Mouse (Mus musculus) embryonic facial prominence, embryonic 15.5 days (tissue): Measurements from ENCODE around the gene Tnfaip2. TPM values are rescaled to one million over a fixed set of nuclear protein-coding genes. Genes with fewer than 3 reads are reported as not detected.

Experiments used
- ATAC-seq: fragments of 200-750 bp; cut with Nextera tagmentation; 2 replicates; pipeline ENCODE4 v1.8.0; 2017; ENCODE audit warnings: low read depth, moderate TSS enrichment; ENCODE audit not compliant: insufficient number of reproducible peaks, low FRiP score, low TSS enrichment
- H3K27ac ChIP-seq: fragments of 300-500 bp; sonication (generic); replicated peaks from 2 replicates; pipeline ENCODE4 v1.5.1; 2015; ENCODE audit warnings: mild to moderate bottlenecking, inconsistent platforms
- H3K27me3 ChIP-seq: fragments of 300-500 bp; sonication (generic); 2 replicates; pipeline ENCODE4 v1.6.1; 2015; ENCODE audit warnings: inconsistent platforms
- H3K36me3 ChIP-seq: fragments of 300-500 bp; sonication (generic); 2 replicates; pipeline ENCODE4 v1.6.1; 2015; ENCODE audit warnings: mild to moderate bottlenecking, inconsistent platforms
- H3K4me1 ChIP-seq: fragments of 300-500 bp; sonication (generic); 2 replicates; pipeline ENCODE4 v1.6.1; 2015; ENCODE audit warnings: inconsistent platforms
- H3K4me2 ChIP-seq: fragments of 300-500 bp; sonication (generic); replicated peaks from 2 replicates; pipeline ENCODE4 v1.6.1; 2015; ENCODE audit warnings: mild to moderate bottlenecking, inconsistent platforms
- H3K4me3 ChIP-seq: fragments of 300-500 bp; sonication (generic); replicated peaks from 2 replicates; pipeline ENCODE4 v1.5.1; 2015; ENCODE audit warnings: mild to moderate bottlenecking, inconsistent platforms
- H3K9ac ChIP-seq: fragments of 300-500 bp; sonication (generic); 2 replicates; pipeline ENCODE4 v1.6.1; 2015; ENCODE audit warnings: inconsistent platforms
- H3K9me3 ChIP-seq: fragments of 300-500 bp; sonication (generic); replicated peaks from 2 replicates; pipeline ENCODE4 v1.6.1; 2016; ENCODE audit warnings: inconsistent platforms
- WGBS: fragments of 180-500 bp; shearing (Covaris S2); methylation state at CpG from one replicate; pipeline ENCODE4 v1.1.7; 2015; 5-methylcytosine and 5-hydroxymethylcytosine counted together
- polyA plus RNA-seq: library from polyadenylated mRNA; unstranded; fragments of >200 nt; fragmentation: Nextera tagmentation; extraction: Ambion mirVana; gene quantifications from 2 replicates; pipeline ENCODE4 v1.2.1, GENCODE M21; 2015

Tnfaip2 gene
- polyA plus RNA-seq, 1 experiment from 2014 or later = 17.6 TPM

DNA sequence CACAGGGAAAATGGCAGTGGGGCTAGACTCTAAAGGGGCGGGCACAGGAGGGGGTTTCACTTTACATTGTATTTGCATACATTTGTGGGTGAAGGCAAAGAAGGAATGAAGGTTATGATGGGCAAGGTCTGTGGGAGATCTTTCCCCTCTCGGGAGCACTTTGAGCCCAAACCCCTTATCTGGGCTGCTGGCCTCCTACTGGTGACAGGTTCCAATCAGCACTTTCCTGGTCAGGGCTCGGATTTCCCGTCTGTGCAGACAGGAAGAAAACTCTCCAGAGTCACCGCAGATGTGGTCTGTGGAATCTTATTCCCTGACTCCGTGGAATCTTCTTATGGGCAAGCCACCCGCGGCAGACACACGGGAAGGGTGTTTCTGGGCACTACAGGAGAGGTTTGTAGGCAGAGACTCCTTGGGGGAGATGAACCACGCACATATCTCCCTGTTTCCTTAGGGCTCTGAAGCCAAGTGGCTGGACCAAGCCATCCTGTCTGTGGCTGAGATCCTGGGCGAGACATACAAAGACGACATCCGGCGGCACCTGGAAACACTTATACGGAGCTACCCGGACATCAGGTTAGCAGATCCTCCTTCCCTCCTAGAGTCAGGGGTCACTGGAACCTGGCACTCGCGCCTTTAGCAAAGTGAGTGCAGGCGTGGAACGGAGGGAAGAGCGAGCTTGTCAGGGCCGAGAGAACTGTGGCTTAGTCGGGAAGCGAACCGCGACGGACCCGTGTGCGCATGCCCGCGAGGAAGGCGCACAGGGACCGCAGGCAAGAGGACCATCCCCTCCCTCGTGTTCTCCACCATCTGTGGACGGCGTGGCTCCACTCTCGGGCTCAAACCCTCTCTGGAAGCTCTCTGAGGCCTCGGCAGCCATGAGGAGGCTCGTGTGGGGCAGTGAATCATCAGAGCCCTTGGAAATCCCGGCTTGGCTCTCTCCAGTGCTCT, 13.0 kb upstream of the Tnfaip2 start:
- peak overlapping the region; percentile 67 for H3K4me2 ChIP-seq
- WGBS = under 1% methylated on average over 40 of the region's 40 CpGs
- H3K36me3 ChIP-seq = no peaks in the 10 kb centered on the region
- H3K4me3 ChIP-seq = peak overlapping the region; percentile 39
- peak overlapping the region; percentile 78 for H3K27ac ChIP-seq
- H3K4me1 ChIP-seq = peaks cover 61% of the 10 kb centered on the region
- no peaks in the 10 kb centered on the region for H3K9me3 ChIP-seq
- peaks cover 60% of the 10 kb centered on the region for H3K27me3 ChIP-seq
- peak overlapping the region; percentile 31; the same call in 1 of the 2 replicates for H3K9ac ChIP-seq
- no peak for ATAC-seq

DNA sequence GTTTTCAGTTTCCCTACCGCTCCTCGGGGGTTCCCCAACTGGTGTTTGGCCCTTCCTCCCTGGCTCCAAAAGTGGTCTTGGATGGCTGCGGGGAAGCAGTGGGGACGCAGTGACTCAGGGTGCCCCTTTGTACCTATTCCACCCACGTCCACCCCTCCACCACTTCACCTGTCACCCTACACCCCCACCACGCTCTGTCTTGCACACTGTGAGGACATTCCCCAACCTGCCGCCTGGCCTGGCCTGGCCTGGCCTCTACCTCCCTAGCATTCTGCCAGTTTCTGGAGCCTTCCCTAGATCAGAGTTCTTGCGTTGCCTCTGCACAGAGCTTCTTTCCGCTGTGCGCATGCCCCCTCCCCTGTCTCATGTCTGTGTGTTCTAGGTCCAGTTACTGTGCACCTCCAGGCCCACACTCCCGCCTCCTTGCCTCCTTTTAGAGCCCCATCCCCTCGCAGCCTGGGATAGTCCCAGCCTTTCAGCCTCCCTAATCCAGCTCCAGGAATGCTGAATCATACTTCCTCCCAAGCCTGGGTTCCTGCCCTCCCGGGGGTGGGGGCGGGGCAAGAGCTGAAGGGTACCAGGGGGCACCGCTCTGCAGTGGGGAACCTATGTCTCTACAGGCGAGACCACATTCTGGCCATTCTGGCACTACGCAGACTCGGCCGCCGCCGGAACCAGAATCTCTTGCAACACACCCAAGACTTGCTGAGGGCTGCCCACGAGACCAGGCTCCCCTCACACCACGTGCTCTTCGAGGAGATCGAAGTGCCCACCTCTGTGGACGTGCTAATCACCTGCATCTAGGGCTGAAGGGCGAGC, 12.0 kb upstream of the Tnfaip2 start:
- Histone ChIP-seq H3K27me3 (peaks cover 50% of the 10 kb centered on the region), H3K9ac (no peak overlapping the region; the same call in 1 of the 2 replicates), H3K4me1 (peaks cover 68% of the 10 kb centered on the region)

GRCm38 (mm10) chr12:111430868-111431817, 11.1 kb upstream of the Tnfaip2 start:
- Histone ChIP-seq H3K9ac (no peak overlapping the region), H3K9me3 (no peaks in the 10 kb centered on the region), H3K4me1 (peaks cover 60% of the 10 kb centered on the region), H3K27me3 (peaks cover 41% of the 10 kb centered on the region), H3K36me3 (no peaks in the 10 kb centered on the region), H3K27ac (0 out of 2 replicates have a peak overlapping the region, but pooled peaks have one; percentile 4), H3K4me3 (no peak overlapping the region), H3K4me2 (peak overlapping the region; percentile 67; the same call in 1 of the 2 replicates)
- 32% methylated on average over 14 of the region's 14 CpGs for WGBS
- no peak for ATAC-seq

More for the DNA sequence above, 12.0 kb upstream of the Tnfaip2 start:
- peak overlapping the region; percentile 67 for H3K4me2 ChIP-seq
- WGBS = 16% methylated on average over 27 of the region's 27 CpGs
- no peak for ATAC-seq
- no peaks in the 10 kb centered on the region for H3K36me3 ChIP-seq
- H3K4me3 ChIP-seq = peak overlapping the region; percentile 39
- H3K27ac ChIP-seq = peak overlapping the region; percentile 35; the same call in 1 of the 2 replicates
- no peaks in the 10 kb centered on the region for H3K9me3 ChIP-seq

DNA sequence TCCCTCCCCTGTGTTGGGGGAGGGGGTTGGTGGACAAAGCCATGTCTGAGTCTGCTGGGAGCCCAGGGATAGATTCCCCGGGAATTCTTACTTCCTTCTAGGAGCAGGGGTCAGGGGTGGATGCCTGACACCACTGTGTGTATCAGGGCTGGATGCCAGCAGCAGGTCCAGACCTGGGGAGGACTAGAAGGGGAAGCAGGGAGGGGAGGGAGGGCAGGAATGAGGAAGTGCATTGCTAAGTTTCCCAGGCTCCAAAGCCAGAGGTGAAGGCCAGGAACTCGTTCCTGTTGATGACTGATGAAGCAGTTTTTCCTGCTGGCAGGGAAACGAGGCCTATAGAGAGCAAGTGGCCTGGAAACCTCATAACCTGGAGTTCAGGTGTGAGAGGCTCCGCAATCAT, 10.2 kb upstream of the Tnfaip2 start:
- WGBS = 38% methylated on average over 4 of the region's 4 CpGs
- H3K27me3 ChIP-seq = peaks cover 39% of the 10 kb centered on the region
- 0 out of 2 replicates have a peak overlapping the region, but pooled peaks have one; percentile 18 for H3K27ac ChIP-seq
- no peak overlapping the region for H3K4me2 ChIP-seq
- no peak overlapping the region for H3K9ac ChIP-seq
- no peak for ATAC-seq
- no peaks in the 10 kb centered on the region for H3K9me3 ChIP-seq
- peaks cover 61% of the 10 kb centered on the region for H3K4me1 ChIP-seq
- no peak overlapping the region for H3K4me3 ChIP-seq
- H3K36me3 ChIP-seq = no peaks in the 10 kb centered on the region

DNA sequence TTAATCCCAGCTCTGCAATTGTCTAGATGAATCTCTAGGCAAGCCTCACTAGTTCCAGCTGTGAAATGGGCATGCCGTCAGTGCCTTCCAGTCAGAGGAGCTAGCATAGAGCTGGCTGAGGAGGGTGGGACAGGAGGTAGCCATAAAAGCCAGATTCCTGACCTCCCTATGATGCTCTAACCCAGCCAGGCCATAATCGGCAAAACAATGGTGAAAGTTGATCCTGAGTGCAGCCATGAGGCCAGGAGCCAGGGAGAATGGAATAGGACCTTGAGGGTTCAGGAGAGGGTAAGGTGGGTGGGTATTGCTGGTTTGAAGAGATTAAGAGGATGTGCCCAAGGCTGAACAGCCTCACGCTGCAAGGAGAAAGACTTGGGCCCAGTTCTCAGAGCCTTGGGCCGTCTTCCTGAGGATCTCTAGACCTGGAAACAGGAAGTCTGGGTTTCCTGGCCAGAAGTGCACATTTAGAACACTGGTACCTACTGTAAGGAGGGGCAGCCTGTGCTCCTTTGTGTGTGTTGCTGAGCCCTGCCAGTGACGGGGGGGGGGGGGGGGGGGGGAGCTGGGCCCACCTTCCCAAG, 9.4 kb upstream of the Tnfaip2 start:
- no peak overlapping the region for H3K4me2 ChIP-seq
- H3K4me1 ChIP-seq = peaks cover 55% of the 10 kb centered on the region
- ATAC-seq = no peak
- no peak overlapping the region for H3K4me3 ChIP-seq
- WGBS = 46% methylated on average over 5 of the region's 5 CpGs
- H3K36me3 ChIP-seq = no peaks in the 10 kb centered on the region
- 0 out of 2 replicates have a peak overlapping the region, but pooled peaks have one; percentile 18 for H3K27ac ChIP-seq
- no peak overlapping the region for H3K9ac ChIP-seq
- H3K9me3 ChIP-seq = no peaks in the 10 kb centered on the region
- peaks cover 36% of the 10 kb centered on the region for H3K27me3 ChIP-seq

DNA sequence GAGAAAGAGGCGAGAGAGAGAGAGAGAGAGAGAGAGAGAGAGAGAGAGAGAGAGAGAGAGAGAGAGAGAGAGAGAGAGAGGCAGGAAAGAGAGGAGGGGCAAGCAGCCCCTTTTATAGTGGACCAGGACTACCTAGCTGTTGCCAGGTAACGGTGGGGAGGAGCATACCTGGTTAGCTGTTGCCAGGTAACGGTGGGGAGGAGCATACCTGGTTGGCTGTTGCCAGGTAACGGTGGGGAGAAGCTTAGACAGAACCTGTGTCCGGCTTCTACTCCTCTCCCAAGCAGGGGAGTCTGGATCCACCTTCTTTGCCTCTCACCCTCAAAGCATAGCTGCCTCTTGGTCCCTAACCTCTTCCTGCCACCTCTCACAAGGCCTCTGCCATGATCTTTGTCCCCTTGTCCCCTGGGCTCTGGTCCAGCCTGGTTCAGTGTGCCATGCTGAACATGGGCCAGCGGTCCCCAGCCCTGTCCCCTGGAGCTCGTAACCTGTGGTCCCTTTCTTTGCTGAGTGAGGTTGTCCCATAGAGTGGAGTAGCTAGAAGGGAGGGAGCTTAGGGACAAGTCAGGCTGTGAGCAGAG, 8.0 kb upstream of the Tnfaip2 start:
- no peak overlapping the region for H3K27ac ChIP-seq
- H3K27me3 ChIP-seq = peaks cover 29% of the 10 kb centered on the region; the same call in 1 of the 2 replicates
- H3K36me3 ChIP-seq = no peaks in the 10 kb centered on the region
- no peak overlapping the region for H3K4me3 ChIP-seq
- H3K9me3 ChIP-seq = no peaks in the 10 kb centered on the region
- H3K4me1 ChIP-seq = peaks cover 41% of the 10 kb centered on the region
- no peak overlapping the region for H3K4me2 ChIP-seq
- no peak overlapping the region for H3K9ac ChIP-seq
- 24% methylated on average over 6 of the region's 7 CpGs for WGBS
- ATAC-seq = no peak

DNA sequence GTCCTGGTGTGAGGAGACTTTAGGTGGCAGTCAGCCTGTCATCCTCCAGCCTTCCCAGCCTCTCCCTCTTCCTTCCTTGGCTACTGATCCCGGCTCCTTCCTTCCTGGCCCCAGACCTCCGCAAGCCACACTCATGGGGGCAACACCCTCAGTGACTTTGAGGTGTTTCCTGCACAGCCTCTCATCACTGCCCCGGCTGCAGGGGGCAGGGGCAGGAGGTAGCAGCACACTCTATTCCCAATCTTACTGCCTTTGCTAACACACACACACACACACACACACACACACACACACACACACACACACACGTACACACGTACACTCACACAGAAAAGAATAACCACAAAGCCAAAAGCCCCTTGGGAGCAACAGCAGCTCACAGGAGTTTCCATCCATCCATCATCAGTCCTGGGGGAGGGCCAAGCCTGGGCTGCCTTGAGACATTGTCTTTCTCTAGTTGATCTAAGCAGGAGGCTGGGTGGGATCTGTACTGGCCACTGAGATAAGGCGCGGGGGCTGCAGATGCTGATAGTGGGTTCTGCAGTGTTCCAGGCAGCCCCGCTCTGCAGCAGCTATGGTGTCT, 7.4 kb upstream of the Tnfaip2 start:
- peaks cover 29% of the 10 kb centered on the region; the same call in 1 of the 2 replicates for H3K27me3 ChIP-seq
- H3K36me3 ChIP-seq = no peaks in the 10 kb centered on the region
- no peaks in the 10 kb centered on the region for H3K9me3 ChIP-seq
- H3K4me2 ChIP-seq = no peak overlapping the region
- H3K4me3 ChIP-seq = no peak overlapping the region
- H3K4me1 ChIP-seq = peaks cover 35% of the 10 kb centered on the region
- ATAC-seq = no peak
- WGBS = 49% methylated on average over 8 of the region's 8 CpGs
- H3K27ac ChIP-seq = no peak overlapping the region
- H3K9ac ChIP-seq = no peak overlapping the region

GRCm38 (mm10) chr12:111436170-111436569, 6.1 kb upstream of the Tnfaip2 start:
- Histone ChIP-seq H3K27ac (no peak overlapping the region), H3K4me2 (no peak overlapping the region), H3K27me3 (peaks cover 21% of the 10 kb centered on the region), H3K9me3 (no peaks in the 10 kb centered on the region), H3K4me1 (peaks cover 22% of the 10 kb centered on the region), H3K9ac (no peak overlapping the region), H3K36me3 (no peaks in the 10 kb centered on the region), H3K4me3 (no peak overlapping the region)
- no peak for ATAC-seq
- WGBS = 80% methylated on average over 3 of the region's 3 CpGs

- no peak overlapping the region for H3K9ac ChIP-seq
- H3K36me3 ChIP-seq = no peaks in the 10 kb centered on the region
- H3K4me2 ChIP-seq = no peak overlapping the region
- WGBS = 66% methylated on average over 8 of the region's 8 CpGs
- peaks cover 21% of the 10 kb centered on the region for H3K4me1 ChIP-seq
- no peaks in the 10 kb centered on the region for H3K9me3 ChIP-seq
- H3K27me3 ChIP-seq = peaks cover 23% of the 10 kb centered on the region
- no peak for ATAC-seq
- H3K4me3 ChIP-seq = no peak overlapping the region
- H3K27ac ChIP-seq = no peak overlapping the region
Observed at GRCm38 (mm10) chr12:111436640-111437039, 5.6 kb upstream of the Tnfaip2 start.
